Mouse (Mus musculus): Measurements from ENCODE around the gene Ccdc142. TPM values are rescaled to one million over a fixed set of nuclear protein-coding genes. Genes with fewer than 3 reads are reported as not detected.
A peak's percentile ranks its signal among the peaks of the same experiment; 100 is the strongest.

Ccdc142 gene
- total RNA-seq, 1 experiment = 4.6 TPM

- no peaks in the 10 kb centered on the region for H3K9me3 ChIP-seq (ENCODE audit: control insufficient read depth, insufficient read depth, low read depth, low read length)
- H3K4me3 ChIP-seq (ENCODE audit: insufficient read depth in 1 of 2, low read depth in 1 of 2, low read length in 2 of 2, poor library complexity in 1 of 2, severe bottlenecking in 1 of 2) = peak within 1 kb of the TSS in 1 of 2 experiments; percentile 7; a peak in 1 of 4 replicates
- H3K36me3 ChIP-seq (ENCODE audit: control insufficient read depth, insufficient read depth, low read length, poor library complexity, severe bottlenecking) = peaks cover 16% of the 10 kb centered on the region
- H3K4me1 ChIP-seq (ENCODE audit: control insufficient read depth in 2 of 2, insufficient read depth in 2 of 2, low read length in 2 of 2, poor library complexity in 1 of 2) = peaks cover 0 to 7% of the 10 kb centered on the region in 2 experiments; a peak in 1 of 4 replicates
- H3K9ac ChIP-seq (ENCODE audit: insufficient read depth, low read depth, low read length, poor library complexity, severe bottlenecking) = peak within 1 kb of the TSS; percentile 48
- no peak for DNase-seq (ENCODE audit: low read depth, low spot score)
- H3K27ac ChIP-seq (ENCODE audit: insufficient read depth, low read depth, low read length, poor library complexity, severe bottlenecking) = no peak within 1 kb of the TSS
- in situ Hi-C loops (cut with MboI; ENCODE audit: low sequenced_read_pairs in 2 of 2, unreplicated experiment in 2 of 2) = loop anchor here (25.0 kb wide), 2 partner anchors 655 to 1530 kb away; partner anchors contain the start of genes Cyp26b1 (in 1 of the 2) and Vax2 (in 1 of the 2)
- TF ChIP-seq ZNF384 (IDR thresholded peaks at IDR 0.05; ENCODE audit: low read depth, low read length) (no peak), HCFC1 (IDR thresholded peaks at IDR 0.05; ENCODE audit: borderline replicate concordance, insufficient read depth, low read length) (peak; percentile 94)
These were observed 43.6 kb upstream of the Ccdc142 start, which contains the start of gene Dqx1 for GRCm38 (mm10) chr6:83057790-83058189. Dqx1 (plus strand) TSS chr6:83057844.

GRCm38 (mm10) chr6:83058725-83059124 is 42.7 kb upstream of the Ccdc142 start:
- no peak overlapping the region for H3K4me3 ChIP-seq (ENCODE audit: insufficient read depth in 1 of 2, low read depth in 1 of 2, low read length in 2 of 2, poor library complexity in 1 of 2, severe bottlenecking in 1 of 2)
- in situ Hi-C loops (cut with MboI; ENCODE audit: low sequenced_read_pairs in 2 of 2, unreplicated experiment in 2 of 2) = loop anchor here (25.0 kb wide), 2 partner anchors 654 to 1529 kb away; partner anchors contain the start of genes Cyp26b1 (in 1 of the 2) and Vax2 (in 1 of the 2)
- no peak overlapping the region for H3K27ac ChIP-seq (ENCODE audit: insufficient read depth, low read depth, low read length, poor library complexity, severe bottlenecking)
- peaks cover 0 to 7% of the 10 kb centered on the region in 2 experiments; a peak in 1 of 4 replicates for H3K4me1 ChIP-seq (ENCODE audit: control insufficient read depth in 2 of 2, insufficient read depth in 2 of 2, low read length in 2 of 2, poor library complexity in 1 of 2)
- no peak for DNase-seq (ENCODE audit: low read depth, low spot score)
- H3K36me3 ChIP-seq (ENCODE audit: control insufficient read depth, insufficient read depth, low read length, poor library complexity, severe bottlenecking) = peaks cover 16% of the 10 kb centered on the region
- H3K9me3 ChIP-seq (ENCODE audit: control insufficient read depth, insufficient read depth, low read depth, low read length) = no peaks in the 10 kb centered on the region
- H3K9ac ChIP-seq (ENCODE audit: insufficient read depth, low read depth, low read length, poor library complexity, severe bottlenecking) = no peak overlapping the region
- no peak for TF ChIP-seq ZNF384 (IDR thresholded peaks at IDR 0.05; ENCODE audit: low read depth, low read length)

- peaks cover 0 to 1% of the 10 kb centered on the region in 2 experiments; a peak in 1 of 4 replicates for H3K4me1 ChIP-seq (ENCODE audit: control insufficient read depth in 2 of 2, insufficient read depth in 2 of 2, low read length in 2 of 2, poor library complexity in 1 of 2)
These were observed 35.4 kb upstream of the Ccdc142 start for GRCm38 (mm10) chr6:83065995-83066394.

GRCm38 (mm10) chr6:83066441-83066840 is 35.0 kb upstream of the Ccdc142 start:
- no peak for TF ChIP-seq ZC3H11A (IDR thresholded peaks at IDR 0.05; ENCODE audit: borderline replicate concordance, low read depth, low read length)
- TF ChIP-seq CHD2 (IDR thresholded peaks at IDR 0.05; ENCODE audit: low read depth, low read length) = no peak
- TF ChIP-seq MAFK (IDR thresholded peaks at IDR 0.05; ENCODE audit: insufficient read depth, low read depth, low read length) = no peak
- no peak for TF ChIP-seq ZNF384 (IDR thresholded peaks at IDR 0.05; ENCODE audit: low read depth, low read length)
- TF ChIP-seq HCFC1 (IDR thresholded peaks at IDR 0.05; ENCODE audit: borderline replicate concordance, insufficient read depth, low read length) = no peak

More at GRCm38 (mm10) chr6:83065995-83066394, 35.4 kb upstream of the Ccdc142 start:
- no peak for TF ChIP-seq MAFK (IDR thresholded peaks at IDR 0.05; ENCODE audit: insufficient read depth, low read depth, low read length)
- no peak for TF ChIP-seq ZNF384 (IDR thresholded peaks at IDR 0.05; ENCODE audit: low read depth, low read length)
- TF ChIP-seq HCFC1 (IDR thresholded peaks at IDR 0.05; ENCODE audit: borderline replicate concordance, insufficient read depth, low read length) = no peak
- no peak for TF ChIP-seq CHD2 (IDR thresholded peaks at IDR 0.05; ENCODE audit: low read depth, low read length)
- TF ChIP-seq ZC3H11A (IDR thresholded peaks at IDR 0.05; ENCODE audit: borderline replicate concordance, low read depth, low read length) = no peak
- Histone ChIP-seq H3K27ac (ENCODE audit: insufficient read depth, low read depth, low read length, poor library complexity, severe bottlenecking) (no peak overlapping the region), H3K4me3 (ENCODE audit: insufficient read depth in 1 of 2, low read depth in 1 of 2, low read length in 2 of 2, poor library complexity in 1 of 2, severe bottlenecking in 1 of 2) (no peak overlapping the region), H3K9me3 (ENCODE audit: control insufficient read depth, insufficient read depth, low read depth, low read length) (no peaks in the 10 kb centered on the region), H3K36me3 (ENCODE audit: control insufficient read depth, insufficient read depth, low read length, poor library complexity, severe bottlenecking) (no peaks in the 10 kb centered on the region), H3K9ac (ENCODE audit: insufficient read depth, low read depth, low read length, poor library complexity, severe bottlenecking) (no peak overlapping the region)
- in situ Hi-C loops (cut with MboI; ENCODE audit: low sequenced_read_pairs in 2 of 2, unreplicated experiment in 2 of 2) = loop anchor here (25.0 kb wide), 2 partner anchors 646 to 1521 kb away; partner anchors contain the start of genes Cyp26b1 (in 1 of the 2) and Vax2 (in 1 of the 2)
- DNase-seq (ENCODE audit: low read depth, low spot score) = no peak

More at GRCm38 (mm10) chr6:83066441-83066840, 35.0 kb upstream of the Ccdc142 start:
- DNase-seq (ENCODE audit: low read depth, low spot score) = no peak
- H3K9me3 ChIP-seq (ENCODE audit: control insufficient read depth, insufficient read depth, low read depth, low read length) = no peaks in the 10 kb centered on the region
- H3K9ac ChIP-seq (ENCODE audit: insufficient read depth, low read depth, low read length, poor library complexity, severe bottlenecking) = no peak overlapping the region
- in situ Hi-C loops (cut with MboI; ENCODE audit: low sequenced_read_pairs in 2 of 2, unreplicated experiment in 2 of 2) = loop anchor here (25.0 kb wide), 2 partner anchors 646 to 1521 kb away; partner anchors contain the start of genes Cyp26b1 (in 1 of the 2) and Vax2 (in 1 of the 2)
- no peaks in the 10 kb centered on the region for H3K36me3 ChIP-seq (ENCODE audit: control insufficient read depth, insufficient read depth, low read length, poor library complexity, severe bottlenecking)
- peaks cover 0 to 3% of the 10 kb centered on the region in 2 experiments; a peak in 1 of 4 replicates for H3K4me1 ChIP-seq (ENCODE audit: control insufficient read depth in 2 of 2, insufficient read depth in 2 of 2, low read length in 2 of 2, poor library complexity in 1 of 2)
- no peak overlapping the region for H3K4me3 ChIP-seq (ENCODE audit: insufficient read depth in 1 of 2, low read depth in 1 of 2, low read length in 2 of 2, poor library complexity in 1 of 2, severe bottlenecking in 1 of 2)
- H3K27ac ChIP-seq (ENCODE audit: insufficient read depth, low read depth, low read length, poor library complexity, severe bottlenecking) = no peak overlapping the region
